Mouse (Mus musculus) neural tube, embryonic 15.5 days (tissue): ENCODE data around the gene Grid2. TPM values are rescaled to one million over a fixed set of nuclear protein-coding genes. Genes with fewer than 3 reads are reported as not detected.

ENCODE experiments used
- ATAC-seq: fragments of 200-750 bp; cut with Nextera tagmentation; 2 replicates; pipeline ENCODE4 v1.8.0; 2017; ENCODE audit warnings: mild to moderate bottlenecking, moderate TSS enrichment, moderate library complexity; ENCODE audit not compliant: low FRiP score
- H3K27ac ChIP-seq: fragments of 300-500 bp; sonication (generic); replicated peaks from 2 replicates; pipeline ENCODE4 v1.5.1; 2015; ENCODE audit warnings: mild to moderate bottlenecking, inconsistent platforms
- H3K27me3 ChIP-seq: fragments of 300-500 bp; sonication (generic); replicated peaks from 2 replicates; pipeline ENCODE4 v1.6.1; 2015; ENCODE audit warnings: inconsistent platforms
- H3K36me3 ChIP-seq: fragments of 300-500 bp; sonication (generic); 2 replicates; pipeline ENCODE4 v1.6.1; 2015; ENCODE audit warnings: inconsistent platforms
- H3K4me1 ChIP-seq: fragments of 300-500 bp; sonication (generic); 2 replicates; pipeline ENCODE4 v1.6.1; 2015; ENCODE audit warnings: inconsistent platforms
- H3K4me2 ChIP-seq: fragments of 300-500 bp; sonication (generic); 2 replicates; pipeline ENCODE4 v1.6.1; 2015; ENCODE audit warnings: inconsistent platforms, mild to moderate bottlenecking, moderate library complexity
- H3K4me3 ChIP-seq: fragments of 300-500 bp; sonication (generic); replicated peaks from 2 replicates; pipeline ENCODE4 v1.5.1; 2015; ENCODE audit warnings: mild to moderate bottlenecking, inconsistent platforms
- H3K9ac ChIP-seq: fragments of 300-500 bp; sonication (generic); replicated peaks from 2 replicates; pipeline ENCODE4 v1.6.1; 2015; ENCODE audit warnings: mild to moderate bottlenecking, inconsistent platforms
- H3K9me3 ChIP-seq: fragments of 300-500 bp; sonication (generic); replicated peaks from 2 replicates; pipeline ENCODE4 v1.6.1; 2016; ENCODE audit warnings: inconsistent platforms
- WGBS: fragments of 180-500 bp; shearing (Covaris S2); methylation state at CpG from one replicate; pipeline ENCODE4 v1.1.7; 2015; ENCODE audit warnings: mixed read lengths; 5-methylcytosine and 5-hydroxymethylcytosine counted together
- polyA plus RNA-seq: library from polyadenylated mRNA; unstranded; fragments of >200 nt; fragmentation: Nextera tagmentation; extraction: Ambion mirVana; gene quantifications from 2 replicates; pipeline ENCODE4 v1.2.1, GENCODE M21; 2015

Grid2 gene
- polyA plus RNA-seq, 1 experiment from 2014 or later = 14.8 TPM

- Histone ChIP-seq H3K27me3 (no peaks in the 10 kb centered on the region), H3K4me3 (no peak overlapping the region), H3K4me1 (no peaks in the 10 kb centered on the region), H3K4me2 (no peak overlapping the region), H3K36me3 (no peaks in the 10 kb centered on the region), H3K9me3 (no peaks in the 10 kb centered on the region), H3K9ac (no peak overlapping the region), H3K27ac (no peak overlapping the region)
- ATAC-seq = no peak
- 55% methylated on average over 6 of the region's 6 CpGs for WGBS
These were observed 661.4 kb downstream of the Grid2 start for GRCm38 (mm10) chr6:63917035-63917570.

DNA sequence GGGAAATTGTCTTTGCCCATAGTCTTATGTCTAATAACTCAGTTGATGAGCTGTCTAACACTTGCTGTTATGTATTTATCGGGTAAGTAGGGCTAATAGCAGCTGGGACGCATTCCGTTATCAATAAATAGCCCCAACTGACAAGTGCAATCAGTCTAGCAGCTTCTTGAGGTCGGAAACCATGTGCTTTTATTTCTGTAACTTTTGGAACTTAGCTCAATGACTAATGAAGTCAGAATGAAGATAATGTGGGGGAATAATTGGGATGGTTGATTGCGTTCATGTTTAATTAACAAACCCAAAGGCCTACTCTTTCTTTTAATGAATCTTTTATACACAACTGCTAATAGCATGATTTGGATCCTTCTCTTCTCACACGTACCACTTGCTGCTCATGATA is 666.3 kb downstream of the Grid2 start:
- H3K9me3 ChIP-seq = no peaks in the 10 kb centered on the region
- H3K27ac ChIP-seq = no peak overlapping the region
- H3K4me1 ChIP-seq = no peaks in the 10 kb centered on the region
- ATAC-seq = no peak
- WGBS = 80% methylated on average over 6 of the region's 6 CpGs
- no peaks in the 10 kb centered on the region for H3K36me3 ChIP-seq
- no peak overlapping the region for H3K4me2 ChIP-seq
- H3K9ac ChIP-seq = no peak overlapping the region
- no peak overlapping the region for H3K4me3 ChIP-seq
- H3K27me3 ChIP-seq = no peaks in the 10 kb centered on the region

GRCm38 (mm10) chr6:63931201-63931600 is 675.5 kb downstream of the Grid2 start:
- H3K4me2 ChIP-seq = no peak overlapping the region
- H3K27ac ChIP-seq = no peak overlapping the region
- no peak for ATAC-seq
- H3K4me3 ChIP-seq = no peak overlapping the region
- no peaks in the 10 kb centered on the region for H3K4me1 ChIP-seq
- H3K27me3 ChIP-seq = no peaks in the 10 kb centered on the region
- H3K9ac ChIP-seq = no peak overlapping the region
- no peaks in the 10 kb centered on the region for H3K9me3 ChIP-seq
- no peaks in the 10 kb centered on the region for H3K36me3 ChIP-seq

DNA sequence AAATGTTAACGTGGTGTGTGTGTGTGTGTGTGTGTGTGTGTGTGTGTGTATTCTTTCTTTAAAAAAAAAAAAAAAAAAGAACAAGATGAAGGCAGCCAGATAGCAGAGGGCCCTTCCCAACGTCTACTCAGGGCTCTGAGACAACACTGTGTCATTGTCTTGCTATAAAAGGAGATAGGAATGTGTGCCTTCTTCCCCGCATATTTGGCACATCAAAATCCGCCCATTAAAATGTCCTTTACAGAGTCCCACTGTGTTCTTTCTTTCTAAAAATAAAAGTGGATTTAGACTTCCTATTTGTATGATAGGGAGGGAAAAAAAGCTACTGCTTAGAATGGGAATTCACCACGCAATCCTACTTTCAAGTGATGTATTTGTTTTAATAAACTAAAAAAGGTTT is 691.0 kb downstream of the Grid2 start:
- WGBS = 52% methylated on average over 5 of the region's 5 CpGs
- Histone ChIP-seq H3K36me3 (no peaks in the 10 kb centered on the region), H3K4me3 (no peak overlapping the region), H3K9ac (no peak overlapping the region), H3K4me1 (no peaks in the 10 kb centered on the region), H3K27ac (no peak overlapping the region), H3K27me3 (no peaks in the 10 kb centered on the region), H3K4me2 (no peak overlapping the region), H3K9me3 (no peaks in the 10 kb centered on the region)
- ATAC-seq = no peak

DNA sequence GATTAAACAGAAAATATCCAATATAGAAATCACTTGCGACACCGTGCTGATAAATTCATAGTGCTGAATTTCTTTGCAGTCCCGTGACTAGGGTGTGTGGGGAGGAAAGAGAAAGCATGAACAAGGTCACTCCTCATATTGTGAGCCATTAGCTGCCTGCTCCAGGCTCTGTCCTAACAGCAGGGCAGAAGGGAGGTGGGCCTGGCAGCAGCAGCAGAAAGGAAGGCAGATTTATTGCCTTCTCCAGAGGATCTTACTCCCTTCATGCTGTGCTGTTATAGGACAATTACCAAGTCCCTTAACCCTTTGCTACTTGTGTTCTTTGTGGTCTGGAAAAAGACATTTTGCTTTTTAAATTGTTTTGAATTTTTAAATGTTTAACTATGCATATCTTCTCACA is 708.1 kb downstream of the Grid2 start:
- Histone ChIP-seq H3K27me3 (no peaks in the 10 kb centered on the region), H3K27ac (peak overlapping the region; percentile 76), H3K4me1 (peaks cover 15% of the 10 kb centered on the region), H3K36me3 (no peaks in the 10 kb centered on the region), H3K4me2 (peak overlapping the region; percentile 30), H3K9me3 (no peaks in the 10 kb centered on the region), H3K4me3 (no peak overlapping the region), H3K9ac (no peak overlapping the region)
- peak; percentile 92 for ATAC-seq
- WGBS = 6% methylated on average over 3 of the region's 3 CpGs

DNA sequence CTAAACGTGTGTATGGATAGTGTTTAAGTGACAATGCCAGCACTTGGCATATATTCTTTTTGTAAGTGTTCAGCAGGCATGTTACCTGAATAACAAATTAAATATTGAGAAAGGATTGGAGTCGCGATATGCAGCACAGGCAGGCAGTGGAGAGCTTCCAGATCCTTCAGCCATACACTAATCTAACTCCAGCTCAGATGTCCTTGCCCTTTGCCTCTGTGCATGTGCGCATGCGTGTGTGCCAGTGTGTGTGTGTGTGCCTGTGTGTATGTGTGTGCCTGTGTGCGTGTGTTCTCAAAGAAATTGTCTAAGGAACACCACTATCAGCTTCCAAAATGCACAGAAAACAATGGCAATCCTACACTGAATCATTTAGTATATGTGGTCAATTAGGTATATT is 708.6 kb downstream of the Grid2 start:
- peak; percentile 91 for ATAC-seq
- Histone ChIP-seq H3K4me2 (peak overlapping the region; percentile 30), H3K9me3 (no peaks in the 10 kb centered on the region), H3K9ac (no peak overlapping the region; the same call in 1 of the 2 replicates), H3K4me3 (no peak overlapping the region), H3K27ac (peak overlapping the region; percentile 76), H3K36me3 (no peaks in the 10 kb centered on the region), H3K27me3 (no peaks in the 10 kb centered on the region), H3K4me1 (peaks cover 15% of the 10 kb centered on the region)
- 14% methylated on average over 6 of the region's 6 CpGs for WGBS

GRCm38 (mm10) chr6:63964735-63965134 is 709.1 kb downstream of the Grid2 start:
- Histone ChIP-seq H3K4me2 (no peak overlapping the region), H3K4me1 (peaks cover 15% of the 10 kb centered on the region), H3K9ac (no peak overlapping the region), H3K36me3 (no peaks in the 10 kb centered on the region), H3K9me3 (no peaks in the 10 kb centered on the region), H3K27me3 (no peaks in the 10 kb centered on the region), H3K4me3 (no peak overlapping the region), H3K27ac (peak overlapping the region; percentile 76; the same call in 1 of the 2 replicates)
- 17% methylated on average over 2 of the region's 2 CpGs for WGBS
- peak; percentile 73; the same call in 1 of the 2 replicates for ATAC-seq

- no peak overlapping the region for H3K4me3 ChIP-seq
- no peak overlapping the region for H3K4me2 ChIP-seq
- no peaks in the 10 kb centered on the region for H3K4me1 ChIP-seq
- H3K9me3 ChIP-seq = no peaks in the 10 kb centered on the region
- no peak overlapping the region for H3K9ac ChIP-seq
- H3K27me3 ChIP-seq = no peaks in the 10 kb centered on the region
- ATAC-seq = no peak
- no peaks in the 10 kb centered on the region for H3K36me3 ChIP-seq
- WGBS = 74% methylated on average over 2 of the region's 2 CpGs
- H3K27ac ChIP-seq = no peak overlapping the region
These were observed 790.4 kb downstream of the Grid2 start for GRCm38 (mm10) chr6:64046084-64046483.

DNA sequence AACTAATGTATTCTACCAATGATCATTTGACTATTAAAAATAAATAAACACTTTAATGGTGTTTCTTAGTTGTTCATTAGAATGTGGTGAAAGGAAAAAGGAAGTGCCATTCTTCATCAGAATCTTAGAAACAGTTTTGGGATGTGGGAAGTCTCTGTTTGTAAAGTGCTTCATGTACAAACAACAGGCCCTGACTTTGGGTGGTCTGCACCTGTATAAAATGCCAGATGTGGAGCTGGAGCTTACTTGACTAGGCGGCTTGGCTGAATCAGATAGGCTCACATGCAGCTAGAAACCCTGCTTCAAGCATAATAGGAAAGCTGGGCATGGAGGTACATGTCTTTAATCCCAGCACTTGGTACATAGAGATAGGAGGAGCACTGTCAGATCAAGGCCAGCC is 791.1 kb downstream of the Grid2 start:
- no peaks in the 10 kb centered on the region for H3K4me1 ChIP-seq
- no peak for ATAC-seq
- 84% methylated on average over 1 of the region's 1 CpGs for WGBS
- no peaks in the 10 kb centered on the region for H3K9me3 ChIP-seq
- H3K27me3 ChIP-seq = no peaks in the 10 kb centered on the region
- no peak overlapping the region for H3K4me3 ChIP-seq
- H3K36me3 ChIP-seq = no peaks in the 10 kb centered on the region
- H3K4me2 ChIP-seq = no peak overlapping the region
- H3K27ac ChIP-seq = no peak overlapping the region
- no peak overlapping the region for H3K9ac ChIP-seq

- no peak overlapping the region for H3K27ac ChIP-seq
- no peaks in the 10 kb centered on the region for H3K27me3 ChIP-seq
- no peaks in the 10 kb centered on the region for H3K36me3 ChIP-seq
- H3K4me1 ChIP-seq = no peaks in the 10 kb centered on the region
- 87% methylated on average over 5 of the region's 5 CpGs for WGBS
- no peak for ATAC-seq
- H3K4me2 ChIP-seq = no peak overlapping the region
- H3K9me3 ChIP-seq = no peaks in the 10 kb centered on the region
- H3K9ac ChIP-seq = no peak overlapping the region
- H3K4me3 ChIP-seq = no peak overlapping the region
These were observed 792.3 kb downstream of the Grid2 start for GRCm38 (mm10) chr6:64047950-64048349.

GRCm38 (mm10) chr6:64063858-64064257 is 808.2 kb downstream of the Grid2 start:
- Histone ChIP-seq H3K4me3 (no peak overlapping the region), H3K27ac (no peak overlapping the region), H3K9ac (no peak overlapping the region), H3K36me3 (no peaks in the 10 kb centered on the region), H3K4me2 (no peak overlapping the region), H3K4me1 (no peaks in the 10 kb centered on the region), H3K27me3 (no peaks in the 10 kb centered on the region), H3K9me3 (no peaks in the 10 kb centered on the region)
- ATAC-seq = no peak
- 68% methylated on average over 7 of the region's 7 CpGs for WGBS

DNA sequence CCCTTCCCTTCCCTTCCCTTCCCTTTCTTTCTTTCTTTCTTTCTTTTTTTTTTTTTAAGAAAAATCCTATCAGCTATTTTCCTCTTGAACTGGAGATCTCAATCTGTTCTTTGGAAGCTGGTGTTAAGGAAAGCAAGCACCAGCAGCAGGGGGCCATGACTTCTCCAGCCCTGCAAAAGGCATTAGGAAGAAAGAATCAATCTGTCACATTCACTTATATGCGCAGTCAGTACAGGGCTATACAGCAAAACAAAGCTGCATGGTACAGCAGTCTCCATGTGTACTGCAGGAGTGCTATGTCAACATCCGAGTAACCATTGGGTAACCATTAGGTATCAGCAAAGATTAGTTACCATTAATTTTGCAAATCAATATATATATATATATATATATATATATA is 809.0 kb downstream of the Grid2 start:
- 68% methylated on average over 2 of the region's 2 CpGs for WGBS
- no peak for ATAC-seq

GRCm38 (mm10) chr6:64073406-64073805 is 817.7 kb downstream of the Grid2 start:
- no peaks in the 10 kb centered on the region for H3K27me3 ChIP-seq

More for the DNA sequence above, 809.0 kb downstream of the Grid2 start:
- no peaks in the 10 kb centered on the region for H3K4me1 ChIP-seq
- H3K27ac ChIP-seq = no peak overlapping the region
- no peak overlapping the region for H3K4me3 ChIP-seq
- H3K27me3 ChIP-seq = no peaks in the 10 kb centered on the region
- no peaks in the 10 kb centered on the region for H3K36me3 ChIP-seq
- no peak overlapping the region for H3K4me2 ChIP-seq
- no peaks in the 10 kb centered on the region for H3K9me3 ChIP-seq
- no peak overlapping the region for H3K9ac ChIP-seq

More at GRCm38 (mm10) chr6:64073406-64073805, 817.7 kb downstream of the Grid2 start:
- H3K4me3 ChIP-seq = no peak overlapping the region
- H3K4me2 ChIP-seq = no peak overlapping the region
- H3K4me1 ChIP-seq = no peaks in the 10 kb centered on the region
- 79% methylated on average over 2 of the region's 2 CpGs for WGBS
- H3K9me3 ChIP-seq = no peaks in the 10 kb centered on the region
- no peak overlapping the region for H3K9ac ChIP-seq
- H3K36me3 ChIP-seq = no peaks in the 10 kb centered on the region
- ATAC-seq = no peak
- H3K27ac ChIP-seq = no peak overlapping the region
